Mouse (Mus musculus) CH12.LX (cell line): Measurements from ENCODE around the gene Maats1. TPM values are rescaled to one million over a fixed set of nuclear protein-coding genes. Genes with fewer than 3 reads are reported as not detected.

Experiments
- DNase-seq: peaks from one replicate; pipeline ENCODE4 v3.0.0-alpha.2; 2013; ENCODE audit errors: extremely low read depth
- H3K27ac ChIP-seq: 2 replicates; pipeline ENCODE4 v1.5.1; 2012; ENCODE audit warnings: low read depth, mild to moderate bottlenecking, control low read depth, moderate library complexity; ENCODE audit not compliant: insufficient read depth
- H3K27me3 ChIP-seq: replicated peaks from 2 replicates; pipeline ENCODE3; 2012; ENCODE audit warnings: inconsistent platforms
- H3K36me3 ChIP-seq, 2 experiments: replicated peaks in 1 of 2; 2 replicates each; pipeline versions ENCODE3 to v1.6.1; 2012; ENCODE audit warnings: inconsistent platforms in 1 of 2, low read length in 1 of 2, mild to moderate bottlenecking in 1 of 2, mixed read lengths in 1 of 2, moderate library complexity in 1 of 2; ENCODE audit not compliant: control insufficient read depth in 1 of 2, insufficient read depth in 1 of 2
- H3K4me1 ChIP-seq, 2 experiments: 2 replicates each; pipeline ENCODE4 v1.6.1; 2012; ENCODE audit warnings: inconsistent platforms in 1 of 2, moderate library complexity in 1 of 2; ENCODE audit not compliant: insufficient read depth in 2 of 2, control insufficient read depth in 1 of 2
- H3K4me2 ChIP-seq: 2 replicates; pipeline ENCODE4 v1.6.1; 2012; ENCODE audit warnings: low read depth, mild to moderate bottlenecking, control low read depth; ENCODE audit not compliant: poor library complexity, insufficient read depth, severe bottlenecking
- H3K4me3 ChIP-seq, 3 experiments: fragments of 150-350 bp in 1 of 3; sonication (generic) in 1 of 3; replicated peaks in 1 of 3; 2 replicates each; pipeline versions ENCODE3 to v1.5.1; 2011 to 2012; ENCODE audit warnings: low read depth in 2 of 3, low read length in 2 of 3, mild to moderate bottlenecking in 2 of 3, moderate library complexity in 2 of 3, control low read depth in 1 of 3, improper control_type of control experiment in 1 of 3, inconsistent platforms in 1 of 3, mixed read lengths in 1 of 3; ENCODE audit not compliant: poor library complexity in 1 of 3
- H3K79me2 ChIP-seq: replicated peaks from 2 replicates; pipeline ENCODE4 v1.6.1; 2012; ENCODE audit warnings: mild to moderate bottlenecking, moderate library complexity; ENCODE audit not compliant: control insufficient read depth, poor library complexity, insufficient read depth, severe bottlenecking; ENCODE audit errors: extremely low read depth
- H3K9ac ChIP-seq: 2 replicates; pipeline ENCODE4 v1.6.1; 2012; ENCODE audit warnings: low read depth, mild to moderate bottlenecking, control low read depth, moderate library complexity; ENCODE audit not compliant: insufficient read depth
- H3K9me3 ChIP-seq: replicated peaks from 2 replicates; pipeline ENCODE3; 2012; ENCODE audit warnings: low read length, inconsistent platforms, mixed read lengths
- BHLHE40 ChIP-seq: IDR thresholded peaks from 2 replicates; pipeline ENCODE4 v1.6.1; 2011; ENCODE audit warnings: mild to moderate bottlenecking, low read depth, low read length, improper control_type of control experiment
- CHD1 ChIP-seq: IDR thresholded peaks from 2 replicates; pipeline ENCODE4 v1.6.1; 2012; ENCODE audit warnings: low read depth, low read length, improper control_type of control experiment, inconsistent platforms
- CHD2 ChIP-seq: IDR thresholded peaks from 2 replicates; pipeline ENCODE4 v1.6.1; 2011; ENCODE audit warnings: low read length, improper control_type of control experiment
- CTCF ChIP-seq, 2 experiments: IDR thresholded peaks in 1 of 2; conservative IDR thresholded peaks in 1 of 2; 2 replicates each; pipeline ENCODE4 v1.5.1; 2011 to 2012; ENCODE audit warnings: low read depth in 2 of 2, low read length in 2 of 2, improper control_type of control experiment in 1 of 2, inconsistent platforms in 1 of 2, mild to moderate bottlenecking in 1 of 2, moderate library complexity in 1 of 2
- E2F4 ChIP-seq: IDR thresholded peaks from 2 replicates; pipeline ENCODE4 v1.6.1; 2011; ENCODE audit warnings: low read depth, low read length, improper control_type of control experiment; ENCODE audit not compliant: insufficient replicate concordance
- ELF1 ChIP-seq: IDR thresholded peaks from 2 replicates; pipeline ENCODE4 v1.6.1; 2014; ENCODE audit warnings: low read depth, mild to moderate bottlenecking, inconsistent platforms, low read length, improper control_type of control experiment
- EP300 ChIP-seq: IDR thresholded peaks from 2 replicates; pipeline ENCODE4 v1.6.1; 2011; ENCODE audit warnings: low read length, improper control_type of control experiment
- ETS1 ChIP-seq: conservative IDR thresholded peaks from 2 replicates; pipeline ENCODE4 v1.6.1; 2012; ENCODE audit warnings: low read depth, mild to moderate bottlenecking, inconsistent platforms, low read length, improper control_type of control experiment, moderate library complexity
- GABPA ChIP-seq: IDR thresholded peaks from 2 replicates; pipeline ENCODE4 v1.6.1; 2012; ENCODE audit warnings: low read depth, low read length, improper control_type of control experiment, inconsistent platforms; ENCODE audit not compliant: insufficient replicate concordance
- HCFC1 ChIP-seq: IDR thresholded peaks from 2 replicates; pipeline ENCODE4 v1.6.1; 2012; ENCODE audit warnings: low read depth, mild to moderate bottlenecking, inconsistent platforms, low read length, improper control_type of control experiment
- IRF4 ChIP-seq: IDR thresholded peaks from 2 replicates; pipeline ENCODE4 v1.6.1; 2014; ENCODE audit warnings: low read depth, mild to moderate bottlenecking, inconsistent platforms, low read length, improper control_type of control experiment
- JUN ChIP-seq: IDR thresholded peaks from 2 replicates; pipeline ENCODE4 v1.6.1; 2011; ENCODE audit warnings: low read depth, mild to moderate bottlenecking, low read length, improper control_type of control experiment, moderate library complexity; ENCODE audit not compliant: insufficient read depth
- KAT2A ChIP-seq: IDR thresholded peaks from 2 replicates; pipeline ENCODE4 v1.6.1; 2012; ENCODE audit warnings: low read length, improper control_type of control experiment, inconsistent platforms; ENCODE audit not compliant: insufficient replicate concordance
- MAFK ChIP-seq: IDR thresholded peaks from 2 replicates; pipeline ENCODE4 v1.6.1; 2011; ENCODE audit warnings: low read length, improper control_type of control experiment; ENCODE audit not compliant: insufficient replicate concordance
- MAX ChIP-seq: IDR thresholded peaks from 2 replicates; pipeline ENCODE4 v1.6.1; 2011; ENCODE audit warnings: low read length, improper control_type of control experiment
- MAZ ChIP-seq: IDR thresholded peaks from 2 replicates; pipeline ENCODE4 v1.6.1; 2012; ENCODE audit warnings: low read depth, mild to moderate bottlenecking, inconsistent platforms, low read length, improper control_type of control experiment, moderate library complexity
- MEF2A ChIP-seq: IDR thresholded peaks from 2 replicates; pipeline ENCODE4 v1.6.1; 2014; ENCODE audit warnings: low read depth, mild to moderate bottlenecking, inconsistent platforms, low read length, improper control_type of control experiment, borderline replicate concordance
- MXI1 ChIP-seq: IDR thresholded peaks from 2 replicates; pipeline ENCODE4 v1.6.1; 2011; ENCODE audit warnings: mild to moderate bottlenecking, low read depth, low read length, improper control_type of control experiment
- MYC ChIP-seq: IDR thresholded peaks from 2 replicates; pipeline ENCODE4 v1.6.1; 2011; ENCODE audit warnings: low read depth, mild to moderate bottlenecking, improper control_type of control experiment, low read length
- NELFE ChIP-seq: IDR thresholded peaks from 2 replicates; pipeline ENCODE4 v1.6.1; 2011; ENCODE audit warnings: low read depth, low read length, improper control_type of control experiment
- NRF1 ChIP-seq: IDR thresholded peaks from 2 replicates; pipeline ENCODE4 v1.6.1; 2014; ENCODE audit warnings: low read depth, mild to moderate bottlenecking, inconsistent platforms, low read length, improper control_type of control experiment, moderate library complexity
- PAX5 ChIP-seq: IDR thresholded peaks from 2 replicates; pipeline ENCODE4 v1.6.1; 2012; ENCODE audit warnings: low read length, inconsistent platforms, mixed read lengths
- POLR2A ChIP-seq: IDR thresholded peaks from 2 replicates; pipeline ENCODE4 v1.6.1; 2011; ENCODE audit warnings: low read depth, mild to moderate bottlenecking, improper control_type of control experiment, low read length
- POLR2AphosphoS2 ChIP-seq: IDR thresholded peaks from 2 replicates; pipeline ENCODE4 v1.6.1; 2011; ENCODE audit warnings: low read depth, low read length, improper control_type of control experiment
- RAD21 ChIP-seq: IDR thresholded peaks from 2 replicates; pipeline ENCODE4 v1.6.1; 2011; ENCODE audit warnings: low read depth, mild to moderate bottlenecking, low read length, improper control_type of control experiment, moderate library complexity
- RCOR1 ChIP-seq: conservative IDR thresholded peaks from 2 replicates; pipeline ENCODE4 v1.6.1; 2012; ENCODE audit warnings: low read depth, mild to moderate bottlenecking, inconsistent platforms, low read length, improper control_type of control experiment
- SIN3A ChIP-seq: IDR thresholded peaks from 2 replicates; pipeline ENCODE4 v1.6.1; 2012; ENCODE audit warnings: low read length, improper control_type of control experiment, inconsistent platforms
- SMC3 ChIP-seq: IDR thresholded peaks from 2 replicates; pipeline ENCODE4 v1.6.1; 2011; ENCODE audit warnings: low read depth, low read length, improper control_type of control experiment
- TBP ChIP-seq: conservative IDR thresholded peaks from 2 replicates; pipeline ENCODE4 v1.6.1; 2011; ENCODE audit warnings: low read depth, low read length, improper control_type of control experiment
- TCF12 ChIP-seq: IDR thresholded peaks from 2 replicates; pipeline ENCODE4 v1.6.1; 2014; ENCODE audit warnings: low read depth, mild to moderate bottlenecking, inconsistent platforms, low read length, improper control_type of control experiment
- UBTF ChIP-seq: IDR thresholded peaks from 2 replicates; pipeline ENCODE4 v1.6.1; 2012; ENCODE audit warnings: low read depth, mild to moderate bottlenecking, inconsistent platforms, low read length, improper control_type of control experiment, moderate library complexity
- USF1 ChIP-seq: IDR thresholded peaks from 2 replicates; pipeline ENCODE4 v1.6.1; 2014; ENCODE audit warnings: low read depth, mild to moderate bottlenecking, inconsistent platforms, low read length, improper control_type of control experiment
- USF2 ChIP-seq: conservative IDR thresholded peaks from 2 replicates; pipeline ENCODE4 v1.6.1; 2011; ENCODE audit warnings: low read depth, low read length, improper control_type of control experiment
- ZC3H11A ChIP-seq: IDR thresholded peaks from 2 replicates; pipeline ENCODE4 v1.6.1; 2012; ENCODE audit warnings: low read depth, mild to moderate bottlenecking, inconsistent platforms, low read length, improper control_type of control experiment
- ZKSCAN1 ChIP-seq: IDR thresholded peaks from 2 replicates; pipeline ENCODE4 v1.6.1; 2012; ENCODE audit warnings: low read depth, inconsistent platforms, low read length, improper control_type of control experiment, borderline replicate concordance
- ZMIZ1 ChIP-seq: IDR thresholded peaks from 2 replicates; pipeline ENCODE4 v1.6.1; 2012; ENCODE audit warnings: low read depth, mild to moderate bottlenecking, inconsistent platforms, low read length, improper control_type of control experiment
- ZNF384 ChIP-seq: IDR thresholded peaks from 2 replicates; pipeline ENCODE4 v1.6.1; 2012; ENCODE audit warnings: low read depth, low read length, improper control_type of control experiment, inconsistent platforms
- dilution Hi-C: fragments of 300-500 bp; cut with MboI; formaldehyde crosslinking; loops from 2 replicates; pipeline ENCODE4 v1.14.3; 2020; ENCODE audit warnings: low sequenced_read_pairs; ENCODE audit not compliant: extremely low pct_unique_long_range_greater_than_20kb, extremely low pct_ligation_motif_present
- in situ Hi-C: fragments of 300-500 bp; cut with MboI; formaldehyde crosslinking; loops from 3 replicates; pipeline ENCODE4 v1.14.3; 2019; ENCODE audit warnings: low sequenced_read_pairs, low pct_ligation_motif_present, low pct_unique_long_range_greater_than_20kb, mixed read lengths
- polyA plus RNA-seq: library from polyadenylated mRNA; unstranded; fragments of >175 nt; gene quantifications from 2 replicates; pipeline ENCODE4 v1.2.1, GENCODE M21; 2012; ENCODE audit warnings: low read depth; ENCODE audit not compliant: insufficient read length
- total RNA-seq, 2 experiments: library from RNA; depleted of rRNA; stranded (reverse); fragments of 300-350 nt in 1 of 2; fragments of >200 nt in 1 of 2; gene quantifications; 2 replicates each; pipeline ENCODE4 v1.2.3; 2012 to 2014

The Maats1 gene
- total and polyA plus RNA-seq, 3 experiments, result 1.9 to 3.9 (median 2.0) TPM

DNA sequence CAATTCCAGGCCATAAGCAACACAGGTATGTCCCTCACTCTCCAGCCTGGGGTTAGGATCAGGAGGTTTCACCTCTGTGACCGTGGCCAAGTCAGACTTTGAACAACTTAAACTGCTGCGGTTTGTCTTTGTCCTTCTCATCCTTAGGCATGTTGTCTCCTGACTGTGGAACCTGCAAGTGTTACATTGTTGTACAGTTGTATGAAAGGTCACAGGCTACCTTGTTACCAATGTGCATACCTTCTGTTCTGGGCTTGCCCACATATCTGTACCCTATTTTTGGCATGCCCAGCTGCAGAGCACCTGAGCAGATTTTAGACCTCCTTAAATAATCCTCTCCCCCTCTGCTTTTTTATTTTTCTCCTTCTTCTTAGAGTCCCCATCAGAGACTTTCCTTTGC is 17.3 kb upstream of the Maats1 start (continued):
- no peak for TF ChIP-seq RAD21
- no peak; the same call in 1 of the 2 replicates for TF ChIP-seq CHD2
- no peak for TF ChIP-seq POLR2A
- no peak for TF ChIP-seq ZC3H11A

DNA sequence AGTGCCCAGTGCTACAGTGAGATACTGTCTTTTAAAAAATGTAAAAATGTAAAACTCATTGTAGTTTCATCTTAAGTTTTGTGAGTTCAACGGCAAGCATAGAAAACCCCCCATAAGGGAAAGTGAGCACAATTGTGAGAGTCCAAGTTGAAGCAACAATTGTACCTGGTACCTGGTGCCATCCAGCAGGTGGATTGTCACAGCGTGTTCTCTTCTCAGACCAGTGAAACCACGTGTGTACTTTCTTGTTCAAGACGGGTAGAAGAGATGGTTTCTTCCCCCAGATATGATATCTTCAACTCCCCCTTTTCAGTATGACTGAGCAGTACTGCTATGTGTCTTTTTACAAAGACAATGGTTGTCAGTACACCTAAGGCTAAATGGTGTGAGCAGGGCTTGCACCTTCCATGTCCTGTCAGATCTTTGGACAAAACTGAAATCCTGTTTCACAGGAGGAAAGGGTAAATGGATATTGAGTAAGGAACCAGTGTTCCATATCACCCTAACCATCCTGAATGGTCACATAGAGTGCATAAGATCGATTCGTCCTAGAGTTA is 16.4 kb upstream of the Maats1 start:
- Histone ChIP-seq H3K4me1 (peaks cover 19 to 55% of the 10 kb centered on the region in 2 experiments), H3K4me3 (no peak overlapping the region), H3K36me3 (peaks cover 11 to 62% of the 10 kb centered on the region in 2 experiments), H3K27ac (peak overlapping the region; percentile 59), H3K27me3 (no peaks in the 10 kb centered on the region), H3K79me2 (peaks cover 11% of the 10 kb centered on the region), H3K4me2 (peak overlapping the region; percentile 53), H3K9me3 (peaks cover 2% of the 10 kb centered on the region), H3K9ac (peak overlapping the region; percentile 23; the same call in 1 of the 2 replicates)
- in situ Hi-C loops (no loop called here), dilution Hi-C loops (no loop called here)
- no peak for DNase-seq
- TF ChIP-seq SMC3, result peak; percentile 19
- TF ChIP-seq MAFK, result no peak
- TF ChIP-seq GABPA, result no peak
- no peak for TF ChIP-seq ELF1
- no peak; the same call in 1 of the 2 replicates for TF ChIP-seq POLR2AphosphoS2
- TF ChIP-seq ZMIZ1, result no peak
- no peak for TF ChIP-seq MEF2A
- no peak; the same call in 1 of the 2 replicates for TF ChIP-seq POLR2A
- TF ChIP-seq HCFC1, result no peak
- no peak for TF ChIP-seq TCF12
- 0 out of 2 replicates have a peak, but pooled peaks have one; percentile 41 for TF ChIP-seq CHD1
- peak; percentile 92 for TF ChIP-seq MYC
- TF ChIP-seq BHLHE40, result peak; percentile 46; the same call in 1 of the 2 replicates
- TF ChIP-seq NRF1, result no peak
- peak; percentile 54; the same call in 1 of the 2 replicates for TF ChIP-seq EP300
- TF ChIP-seq TBP, result no peak
- no peak for TF ChIP-seq USF2
- 0 out of 2 replicates have a peak, but pooled peaks have one; percentile 21 for TF ChIP-seq SIN3A
- TF ChIP-seq UBTF, result no peak
- TF ChIP-seq CTCF (conservative IDR thresholded peaks at IDR 0.05 in 1 of 2, IDR thresholded peaks at IDR 0.05 in 1 of 2; ENCODE audit: low read depth in 2 of 2, low read length in 2 of 2), result no peak
- TF ChIP-seq MAX, result peak; percentile 91
- TF ChIP-seq KAT2A, result no peak
- TF ChIP-seq MAZ, result no peak
- TF ChIP-seq E2F4, result no peak
- no peak for TF ChIP-seq USF1
- TF ChIP-seq ETS1, result no peak
- TF ChIP-seq IRF4, result peak; percentile 59; the same call in 1 of the 2 replicates
- 0 out of 2 replicates have a peak, but pooled peaks have one; percentile 27 for TF ChIP-seq CHD2
- no peak for TF ChIP-seq ZC3H11A
- TF ChIP-seq ZNF384, result no peak
- TF ChIP-seq PAX5, result no peak
- no peak for TF ChIP-seq ZKSCAN1
- TF ChIP-seq RCOR1, result no peak; the same call in 1 of the 2 replicates
- peak; percentile 46 for TF ChIP-seq JUN
- peak; percentile 86; the same call in 1 of the 2 replicates for TF ChIP-seq MXI1
- TF ChIP-seq NELFE, result no peak
